Mouse (Mus musculus) CD4-positive, CD25-positive, alpha-beta regulatory T cell, adult 4 months (primary cell): ENCODE results near the gene Kat14. TPM values are rescaled to one million over a fixed set of nuclear protein-coding genes. Genes with fewer than 3 reads are reported as not detected.
"Not testable (repeated sequence)": the region's sequence is repeated elsewhere in the genome, so short reads cannot be mapped to it uniquely, and the experiment has no call there.

Source experiments
- ATAC-seq: one replicate; pipeline ENCODE4 v1.8.0; 2017
- polyA plus RNA-seq, 2 experiments: library from polyadenylated mRNA; unstranded; fragments of 100-300 nt; shearing (Covaris generic); gene quantifications; one replicate each; pipeline ENCODE4 v1.2.1; 2017

The Kat14 gene
- polyA plus RNA-seq, result 10 to 100 TPM; 16.5 to 16.7 TPM

DNA sequence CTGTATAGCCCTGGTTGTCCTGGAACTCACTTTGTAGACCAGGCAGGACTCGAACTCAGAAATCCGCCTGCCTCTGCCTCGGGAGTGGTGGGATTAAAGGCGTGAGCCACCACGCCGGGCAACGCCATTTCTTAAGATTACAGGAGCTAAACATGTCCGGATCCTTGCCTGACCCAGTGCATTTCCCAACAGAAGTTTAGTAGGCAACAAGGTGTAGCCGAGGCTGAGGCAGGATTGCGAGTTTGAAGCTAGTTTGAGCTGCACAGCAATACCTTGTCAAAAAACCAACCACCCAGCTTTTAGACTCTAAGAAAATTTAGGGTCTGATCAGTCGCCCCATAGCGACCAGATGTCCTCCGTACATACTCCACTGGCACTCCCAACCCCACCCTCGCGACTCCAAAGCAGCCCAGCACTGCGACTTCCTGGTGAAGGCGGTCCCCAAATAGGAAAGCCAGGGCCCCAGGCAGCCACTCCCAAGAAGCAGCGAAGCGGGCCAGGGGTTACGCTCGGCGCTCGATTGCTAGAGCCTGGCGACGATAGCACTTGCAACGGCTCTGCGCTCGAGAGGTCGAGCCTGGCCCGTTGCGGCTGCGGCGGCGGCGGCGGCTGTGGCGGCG is at the start of gene Kat14, which contains the start of gene Pet117:
Kat14 (plus strand) TSS at position 584 of the 620 bp plus-strand sequence.
Pet117 (plus strand) TSS at position 597 of the 620 bp plus-strand sequence.
- ATAC-seq, result peak; percentile 93

- no peak for ATAC-seq
Measured at GRCm38 (mm10) chr2:144324218-144324617, 44.6 kb upstream of the Kat14 start.

DNA sequence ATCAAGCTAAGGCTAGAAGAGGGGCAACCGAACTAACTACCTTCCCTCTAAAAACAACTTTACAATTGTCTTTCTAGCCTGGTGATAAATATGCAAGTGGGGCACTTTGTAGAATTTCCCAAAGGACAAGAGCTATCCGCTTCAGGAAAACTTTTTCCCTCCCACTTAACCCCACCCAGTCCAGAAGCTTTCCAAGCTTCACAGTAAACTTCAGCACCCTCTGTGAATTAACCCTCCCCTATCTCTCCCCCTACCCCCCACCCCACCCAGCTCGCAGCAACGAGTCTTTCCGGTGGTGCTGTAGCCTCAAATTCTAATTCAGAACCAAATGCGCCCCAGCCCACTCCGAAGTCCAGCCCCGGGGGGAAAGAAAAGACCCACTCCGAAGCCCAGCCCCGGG is 39.3 kb upstream of the Kat14 start:
- no peak for ATAC-seq

- no peak for ATAC-seq
Measured at GRCm38 (mm10) chr2:144329937-144330336, 38.8 kb upstream of the Kat14 start.

DNA sequence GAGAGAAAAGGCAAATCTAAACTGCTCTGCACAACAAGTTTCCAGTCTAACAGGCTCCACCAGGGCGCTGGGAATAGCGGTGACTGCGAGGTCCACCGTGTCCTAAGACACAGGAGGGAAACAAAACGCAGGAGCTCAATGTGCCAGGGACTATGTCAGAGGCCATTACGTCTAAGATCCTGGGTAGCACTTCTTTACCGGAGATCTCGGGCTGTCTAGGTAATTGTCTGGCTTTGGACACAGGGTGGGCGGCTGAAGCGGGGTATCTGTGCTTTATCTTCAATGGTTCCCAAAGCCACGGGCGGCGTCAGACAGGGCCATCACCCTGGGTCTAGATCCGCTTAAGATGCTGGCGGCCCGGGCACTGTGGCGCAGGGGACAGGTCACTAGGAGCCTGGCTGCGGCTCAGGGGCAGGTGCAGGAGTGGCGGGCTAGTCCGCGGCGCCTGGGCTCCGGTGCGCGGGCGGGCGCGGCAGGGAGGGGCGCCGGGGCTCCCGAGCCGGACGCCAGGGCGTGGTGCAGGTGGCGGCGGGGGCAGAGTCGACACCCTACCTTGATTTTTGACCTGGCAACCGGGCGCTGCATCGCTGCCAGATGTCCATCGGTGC is 38.3 kb upstream of the Kat14 start:
- no peak for ATAC-seq

DNA sequence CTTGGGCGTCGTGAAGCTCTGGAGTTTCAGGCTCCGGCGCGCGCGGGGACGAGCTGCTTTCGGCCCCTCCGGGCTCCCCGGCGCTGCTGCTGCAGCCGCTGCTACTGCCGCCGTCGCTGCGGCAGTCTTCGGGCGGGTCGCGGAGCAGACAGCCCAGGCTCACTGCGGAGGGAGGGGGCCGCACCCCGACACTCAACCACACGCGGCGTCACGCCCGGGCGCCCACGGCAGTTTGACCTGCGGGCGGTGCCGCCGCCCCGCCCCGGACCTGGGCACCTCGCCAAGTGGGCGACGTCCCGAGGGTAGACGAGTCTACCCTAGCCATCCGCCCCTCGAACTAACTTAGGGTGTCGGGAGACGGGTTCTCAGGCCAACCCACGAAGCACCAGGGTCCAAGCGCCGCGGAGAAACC is 37.8 kb upstream of the Kat14 start:
- ATAC-seq, result no peak

- ATAC-seq, result no peak
Measured at GRCm38 (mm10) chr2:144331401-144332302, 37.1 kb upstream of the Kat14 start, which contains the start of gene Ovol2. Ovol2 (minus strand) TSS chr2:144332146.

DNA sequence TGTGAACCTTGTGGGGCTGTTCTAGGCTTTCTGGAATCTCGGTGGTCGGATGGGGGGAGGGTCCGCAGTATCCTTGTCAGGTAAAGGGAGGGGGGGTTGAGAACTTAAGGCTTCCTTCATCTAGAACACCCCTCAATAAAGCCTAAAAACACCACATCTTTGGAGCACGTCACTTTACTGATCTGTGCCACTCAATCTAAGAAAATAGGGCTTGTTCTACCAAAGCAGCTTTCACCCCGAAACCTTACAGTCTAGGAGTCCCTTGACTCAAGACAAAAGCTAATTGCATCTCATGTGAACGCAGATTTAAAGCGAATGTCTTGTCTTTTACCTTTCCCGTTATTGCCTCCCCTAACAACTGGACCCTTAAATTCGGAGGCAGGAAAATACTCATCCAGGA is 36.3 kb upstream of the Kat14 start:
- ATAC-seq, result no peak

DNA sequence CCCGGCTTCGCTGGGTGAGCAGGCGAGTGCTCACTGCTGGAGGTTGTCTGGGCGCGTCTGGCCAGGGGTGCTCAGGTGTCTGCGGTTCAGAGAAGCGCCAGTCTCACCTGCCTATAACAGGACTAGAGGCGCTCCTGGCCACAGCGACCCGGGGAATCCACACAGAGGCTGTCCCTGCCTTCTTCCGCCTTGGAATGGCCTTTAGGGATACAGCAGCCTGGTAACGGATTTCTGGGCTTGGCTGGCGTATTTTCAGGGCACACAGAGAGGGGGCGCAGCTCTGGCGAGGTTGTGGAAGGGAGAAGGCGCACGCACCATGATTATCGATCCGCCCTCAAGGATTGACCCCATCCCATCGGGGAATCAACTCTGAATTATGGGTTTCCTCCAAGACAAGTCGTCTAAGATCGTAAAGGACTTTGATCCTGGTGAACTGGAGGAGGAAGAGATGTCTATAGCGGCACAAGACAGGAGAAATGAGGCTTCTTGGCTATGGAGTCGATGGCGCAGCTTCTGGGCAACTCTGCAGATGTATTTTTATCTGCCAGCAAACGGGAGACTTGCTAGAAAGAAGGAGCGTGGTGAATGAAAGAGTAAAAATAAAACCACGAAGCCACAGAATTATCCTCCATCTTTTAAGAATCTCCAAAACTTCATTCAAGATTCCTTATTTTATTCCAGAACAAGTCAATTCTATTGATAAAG is 35.5 kb upstream of the Kat14 start:
- ATAC-seq, result no peak

DNA sequence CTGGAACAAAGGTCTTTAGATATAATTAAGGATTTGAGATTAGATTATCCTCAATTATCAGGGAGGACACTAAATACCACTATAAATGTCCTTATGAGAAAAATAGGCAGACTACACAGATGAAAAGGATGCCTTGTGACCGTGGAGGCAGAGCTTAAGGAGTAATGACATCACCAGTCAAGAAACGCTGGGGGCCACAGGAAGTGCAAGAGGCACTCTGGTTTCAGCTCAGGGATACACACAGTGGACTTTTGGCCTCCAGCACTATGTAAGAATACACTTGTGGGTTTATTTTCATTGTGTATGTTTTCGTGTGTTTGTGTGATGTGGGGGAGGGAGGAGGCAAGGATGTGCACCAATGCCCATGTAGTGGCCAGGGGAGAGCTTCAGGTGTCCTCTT is 31.6 kb upstream of the Kat14 start:
- no peak for ATAC-seq

DNA sequence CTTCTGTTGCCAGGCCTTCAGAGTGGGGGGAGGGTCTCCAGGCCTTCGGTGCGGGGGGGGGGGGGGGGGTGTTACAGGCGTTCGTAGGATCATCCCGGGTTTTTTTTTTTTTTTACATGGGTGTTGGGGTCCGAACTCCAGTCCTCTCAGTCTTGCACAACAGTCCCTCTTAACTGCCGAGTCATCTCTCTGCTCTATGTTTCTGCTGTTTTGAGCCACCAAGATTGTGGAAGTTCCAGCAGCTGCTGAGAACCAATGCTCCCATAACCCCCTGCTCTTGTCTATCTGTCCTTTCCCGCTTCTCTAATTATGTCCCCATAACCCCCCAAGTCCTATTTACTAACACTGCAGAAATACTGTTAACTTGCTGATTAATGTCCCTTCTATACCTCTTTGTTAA is 31.1 kb upstream of the Kat14 start:
- ATAC-seq, result no peak

DNA sequence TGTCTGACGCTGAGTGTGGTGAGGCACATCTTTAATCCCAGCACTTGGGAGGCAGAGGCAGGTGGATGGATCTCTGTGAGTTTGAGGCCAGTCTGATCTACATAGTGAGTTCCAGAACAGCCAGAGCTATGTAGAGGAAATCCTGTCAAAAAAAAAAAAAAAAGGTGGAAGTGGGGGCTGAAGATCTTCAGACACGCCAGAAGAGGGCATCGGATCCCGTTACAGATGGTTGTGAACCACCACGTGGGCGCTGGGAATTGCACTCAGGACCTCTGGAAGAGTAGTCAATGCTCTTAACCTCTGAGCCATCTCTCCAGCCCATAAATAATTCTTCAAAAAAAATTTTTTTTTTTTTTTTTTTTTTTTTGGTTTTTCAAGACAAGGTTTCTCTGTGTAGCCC is 30.6 kb upstream of the Kat14 start:
- not testable (repeated sequence) for ATAC-seq

DNA sequence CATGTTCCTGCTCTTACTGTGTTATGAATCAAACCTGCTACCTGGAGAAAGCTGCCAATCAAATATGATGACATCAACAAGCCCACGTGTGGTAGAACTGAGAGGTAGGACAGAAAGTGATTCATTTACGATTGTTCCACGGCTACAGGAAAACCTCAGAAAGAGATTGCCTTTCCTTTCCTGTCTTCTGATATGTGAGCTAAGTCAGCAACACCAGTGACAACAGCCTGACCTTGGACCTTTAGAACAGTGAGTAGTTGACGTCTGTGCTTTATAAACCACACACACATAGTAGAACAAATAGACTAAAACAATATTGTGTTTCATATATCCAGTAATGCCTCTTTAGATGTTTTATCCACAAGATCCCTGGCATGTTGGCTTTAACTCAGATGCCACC is 25.6 kb upstream of the Kat14 start:
- no peak for ATAC-seq

- ATAC-seq, result no peak
Measured at GRCm38 (mm10) chr2:144348525-144348924, 20.3 kb upstream of the Kat14 start.

DNA sequence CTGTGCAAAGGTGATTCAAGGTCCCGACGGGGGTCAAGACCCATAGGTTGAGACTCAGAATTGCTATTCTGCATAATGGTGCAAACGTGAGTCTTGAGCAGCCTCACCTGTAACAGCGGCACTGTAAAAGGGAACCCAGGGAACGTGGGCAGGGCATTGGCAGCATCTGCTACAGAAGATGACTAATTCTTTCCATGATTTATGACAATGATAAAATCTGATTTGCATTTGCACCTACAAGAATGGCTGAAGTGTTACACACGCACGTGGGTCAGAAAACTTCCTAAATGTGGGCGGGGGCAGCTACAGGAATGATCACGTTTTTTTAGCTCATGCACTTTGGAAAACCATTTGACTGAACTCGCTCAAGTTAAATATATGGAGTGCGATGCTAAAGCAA is 15.9 kb upstream of the Kat14 start:
- no peak for ATAC-seq

- peak; percentile 76 for ATAC-seq
Measured at GRCm38 (mm10) chr2:144369020-144369421, 238 bp downstream of the Kat14 start.

GRCm38 (mm10) chr2:144369511-144369910 is 728 bp downstream of the Kat14 start:
- ATAC-seq, result peak; percentile 10

- ATAC-seq, result no peak
Measured at GRCm38 (mm10) chr2:144371566-144371965, 2.8 kb downstream of the Kat14 start.

DNA sequence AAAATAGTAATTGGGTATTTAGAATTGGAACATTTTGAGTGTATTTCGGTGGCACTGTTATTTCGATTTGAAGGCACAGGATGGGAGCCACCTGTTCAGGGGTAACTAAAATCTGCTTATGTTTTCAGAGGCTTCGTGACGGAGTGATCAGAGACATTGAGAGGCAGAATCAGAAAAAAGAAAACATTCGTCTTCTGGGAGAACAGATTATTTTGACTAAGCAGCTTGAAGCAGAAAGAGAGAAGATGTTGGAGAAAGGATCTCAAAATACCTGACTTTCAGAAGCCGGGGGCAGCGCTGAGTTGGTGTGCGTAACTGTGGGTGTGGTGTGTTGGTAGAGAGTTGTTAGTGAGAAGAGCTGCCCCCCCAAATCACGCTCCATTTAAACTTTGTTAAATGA is 4.3 kb downstream of the Kat14 start:
- no peak for ATAC-seq

- ATAC-seq, result no peak
Measured at GRCm38 (mm10) chr2:144375063-144375703, 6.4 kb downstream of the Kat14 start.

DNA sequence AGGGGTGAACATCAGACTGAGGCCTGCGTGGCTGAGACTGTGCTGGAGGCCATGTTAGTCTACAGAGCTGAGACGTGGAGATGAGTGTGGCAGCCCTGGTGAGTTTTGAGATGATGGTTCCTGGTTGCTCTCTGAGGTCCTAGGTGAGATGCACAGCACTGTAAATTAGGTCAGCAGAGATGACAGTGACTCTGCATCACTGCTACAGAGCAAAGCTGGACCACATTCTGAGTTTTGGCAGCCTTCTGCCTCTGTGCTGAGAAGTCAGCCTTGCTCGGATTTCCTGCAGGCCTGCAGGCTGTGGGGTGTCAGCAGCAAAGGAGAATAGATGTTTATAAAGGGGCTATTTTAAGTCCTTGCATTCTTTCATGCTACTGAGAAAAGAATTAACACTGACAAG is 12.5 kb downstream of the Kat14 start:
- ATAC-seq, result no peak

DNA sequence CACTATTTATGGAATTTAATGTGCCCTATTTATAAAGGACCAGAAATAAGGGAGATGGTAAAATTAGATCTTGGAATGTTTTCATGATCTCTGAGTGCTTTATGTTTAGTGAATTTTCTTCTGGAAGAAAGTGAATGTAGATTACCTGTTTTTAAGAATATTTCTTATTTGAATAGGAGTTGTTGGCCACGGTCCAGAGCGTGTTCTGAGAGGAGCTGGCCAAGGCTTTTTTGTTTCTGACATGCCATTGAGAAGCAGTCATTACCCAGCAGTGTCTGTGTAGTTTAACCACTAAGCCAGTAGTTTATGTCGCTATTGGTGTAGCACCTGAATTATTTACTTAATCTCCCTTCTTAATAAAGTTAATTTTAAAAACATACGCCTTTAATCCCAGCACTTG is 13.0 kb downstream of the Kat14 start:
- ATAC-seq, result no peak
